Mouse (Mus musculus): Measurements from ENCODE around the gene Phf19. TPM values are rescaled to one million over a fixed set of nuclear protein-coding genes. Genes with fewer than 3 reads are reported as not detected.

Gene Phf19
- polyA plus RNA-seq, 1 experiment from 2014 or later: 1.9 TPM

GRCm38 (mm10) chr2:34906861-34907604, 6.8 kb downstream of the Phf19 start:
- H3K4me2 ChIP-seq: no peak overlapping the region
- H3K4me3 ChIP-seq: no peak overlapping the region
- H3K9me3 ChIP-seq (replicated peaks): no peaks in the 10 kb centered on the region
- H3K4me1 ChIP-seq (replicated peaks): peaks cover 25% of the 10 kb centered on the region
- H3K9ac ChIP-seq: no peak overlapping the region
- H3K27me3 ChIP-seq: peaks cover 5% of the 10 kb centered on the region
- WGBS: 48% methylated on average over 12 of the region's 12 CpGs
- ATAC-seq (replicated peaks; ENCODE audit: insufficient number of reproducible peaks, insufficient read depth, low FRiP score, low read depth): no peak
- H3K36me3 ChIP-seq: 0 out of 2 replicates have a peak, but pooled peaks cover 4% of the 10 kb centered on the region
- no peak overlapping the region for H3K27ac ChIP-seq

GRCm38 (mm10) chr2:34906426-34906825, 7.4 kb downstream of the Phf19 start:
- WGBS: 60% methylated on average over 6 of the region's 6 CpGs
- H3K27ac ChIP-seq: no peak overlapping the region
- no peak for ATAC-seq (replicated peaks; ENCODE audit: insufficient number of reproducible peaks, insufficient read depth, low FRiP score, low read depth)

DNA sequence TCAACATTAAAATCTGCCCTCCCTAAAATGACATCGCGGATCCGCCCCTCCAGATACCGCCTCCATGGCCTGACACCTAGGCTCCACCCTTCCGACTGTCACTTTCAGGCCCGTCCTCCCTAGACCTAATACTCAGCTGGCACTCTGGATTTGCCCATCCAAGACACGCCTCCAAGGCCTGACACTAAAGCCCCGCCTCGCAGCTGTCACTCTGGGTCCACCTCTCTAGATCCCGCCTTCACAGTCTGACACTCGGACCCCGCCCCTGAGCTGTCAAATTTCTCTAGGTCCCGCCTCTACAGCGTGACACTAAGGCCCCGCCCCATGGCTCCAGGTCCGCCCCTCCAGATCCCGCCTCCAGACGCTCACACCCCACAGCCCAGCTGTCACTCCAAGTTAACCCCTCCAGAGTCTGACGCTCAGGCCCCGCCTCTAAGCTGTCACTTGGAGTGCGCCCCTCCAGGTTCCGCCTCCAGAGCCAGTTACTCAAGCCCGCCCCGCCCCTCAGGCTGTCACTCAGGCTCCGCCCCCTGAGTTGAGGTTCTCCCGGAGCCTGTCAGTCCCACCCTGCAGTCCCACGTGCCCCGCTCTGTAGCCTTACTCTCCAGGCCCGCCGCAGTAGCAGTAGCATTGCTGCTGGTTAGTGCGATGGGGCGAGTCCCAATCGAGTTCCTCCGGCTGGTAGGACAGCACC, 8.8 kb downstream of the Phf19 start:
- Histone ChIP-seq H3K9ac (peak overlapping the region; percentile 22), H3K9me3 (replicated peaks) (no peaks in the 10 kb centered on the region), H3K36me3 (0 out of 2 replicates have a peak, but pooled peaks cover 5% of the 10 kb centered on the region), H3K27me3 (no peaks in the 10 kb centered on the region), H3K4me2 (peak overlapping the region; percentile 65), H3K4me3 (peak overlapping the region; percentile 38), H3K4me1 (replicated peaks) (peaks cover 25% of the 10 kb centered on the region), H3K27ac (peak overlapping the region; percentile 44)
- peak; percentile 96 for ATAC-seq (replicated peaks; ENCODE audit: insufficient number of reproducible peaks, insufficient read depth, low FRiP score, low read depth)
- under 1% methylated on average over 34 of the region's 34 CpGs for WGBS

More at GRCm38 (mm10) chr2:34906426-34906825, 7.4 kb downstream of the Phf19 start:
- Histone ChIP-seq H3K9ac (no peak overlapping the region), H3K27me3 (no peaks in the 10 kb centered on the region), H3K9me3 (replicated peaks) (no peaks in the 10 kb centered on the region), H3K36me3 (0 out of 2 replicates have a peak, but pooled peaks cover 5% of the 10 kb centered on the region), H3K4me2 (no peak overlapping the region), H3K4me1 (replicated peaks) (peaks cover 25% of the 10 kb centered on the region), H3K4me3 (no peak overlapping the region)

DNA sequence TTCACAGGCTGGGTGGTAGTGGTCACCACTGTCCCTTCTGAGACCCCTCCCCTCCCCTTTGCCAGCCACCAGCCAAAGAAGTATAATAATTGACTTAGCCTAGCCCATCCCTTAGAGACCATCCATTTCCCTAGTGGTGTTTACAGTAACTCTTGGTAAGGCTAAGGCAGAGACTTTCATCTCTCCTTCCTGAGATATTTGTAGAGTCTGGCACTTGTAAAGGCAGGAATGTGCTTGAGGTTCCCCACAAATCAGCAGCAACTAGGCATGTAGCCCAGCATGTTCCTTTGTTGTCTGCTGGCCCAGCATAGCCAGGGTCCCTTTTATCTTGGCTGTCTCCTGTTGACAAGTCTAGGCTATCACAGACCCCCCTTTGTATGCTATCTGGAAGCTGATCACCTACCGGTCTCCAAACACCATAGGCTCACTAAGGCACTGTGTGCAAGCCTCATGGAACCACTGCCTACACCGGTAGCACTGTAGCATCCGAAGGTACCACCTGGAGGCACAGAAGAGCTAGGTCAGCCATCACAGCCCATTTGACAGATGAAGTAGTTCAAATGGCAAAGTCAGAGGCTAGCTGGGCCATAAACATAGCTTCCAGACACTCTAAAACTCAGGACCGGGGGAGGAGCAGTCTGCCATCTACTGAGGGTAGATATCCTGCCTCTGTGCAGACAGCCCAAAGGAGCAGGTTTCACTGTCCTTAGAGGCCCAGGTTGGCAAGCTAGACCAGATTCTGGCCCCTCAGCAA, 10.0 kb downstream of the Phf19 start:
- Histone ChIP-seq H3K27ac (peak overlapping the region; percentile 44; the same call in 1 of the 2 replicates), H3K4me1 (replicated peaks) (peaks cover 25% of the 10 kb centered on the region), H3K27me3 (no peaks in the 10 kb centered on the region), H3K4me2 (no peak overlapping the region), H3K9me3 (replicated peaks) (no peaks in the 10 kb centered on the region), H3K9ac (no peak overlapping the region), H3K36me3 (0 out of 2 replicates have a peak, but pooled peaks cover 5% of the 10 kb centered on the region), H3K4me3 (no peak overlapping the region)
- no peak for ATAC-seq (replicated peaks; ENCODE audit: insufficient number of reproducible peaks, insufficient read depth, low FRiP score, low read depth)
- 59% methylated on average over 4 of the region's 4 CpGs for WGBS

GRCm38 (mm10) chr2:34903191-34903590, 10.6 kb downstream of the Phf19 start:
- Histone ChIP-seq H3K4me2 (no peak overlapping the region), H3K9ac (no peak overlapping the region)

GRCm38 (mm10) chr2:34902731-34903130, 11.1 kb downstream of the Phf19 start:
- H3K9me3 ChIP-seq (replicated peaks): no peaks in the 10 kb centered on the region
- 0 out of 2 replicates have a peak, but pooled peaks cover 5% of the 10 kb centered on the region for H3K36me3 ChIP-seq
- 75% methylated on average over 6 of the region's 6 CpGs for WGBS
- H3K27me3 ChIP-seq: no peaks in the 10 kb centered on the region
- ATAC-seq (replicated peaks; ENCODE audit: insufficient number of reproducible peaks, insufficient read depth, low FRiP score, low read depth): no peak
- peaks cover 25% of the 10 kb centered on the region for H3K4me1 ChIP-seq (replicated peaks)
- no peak overlapping the region for H3K4me3 ChIP-seq
- no peak overlapping the region for H3K4me2 ChIP-seq
- H3K27ac ChIP-seq: no peak overlapping the region
- H3K9ac ChIP-seq: no peak overlapping the region

More at GRCm38 (mm10) chr2:34903191-34903590, 10.6 kb downstream of the Phf19 start:
- H3K27me3 ChIP-seq: no peaks in the 10 kb centered on the region
- no peak overlapping the region for H3K4me3 ChIP-seq
- no peaks in the 10 kb centered on the region for H3K9me3 ChIP-seq (replicated peaks)
- 0 out of 2 replicates have a peak, but pooled peaks cover 5% of the 10 kb centered on the region for H3K36me3 ChIP-seq
- peaks cover 25% of the 10 kb centered on the region for H3K4me1 ChIP-seq (replicated peaks)
- WGBS: 80% methylated on average over 7 of the region's 7 CpGs
- ATAC-seq (replicated peaks; ENCODE audit: insufficient number of reproducible peaks, insufficient read depth, low FRiP score, low read depth): no peak
- H3K27ac ChIP-seq: no peak overlapping the region

DNA sequence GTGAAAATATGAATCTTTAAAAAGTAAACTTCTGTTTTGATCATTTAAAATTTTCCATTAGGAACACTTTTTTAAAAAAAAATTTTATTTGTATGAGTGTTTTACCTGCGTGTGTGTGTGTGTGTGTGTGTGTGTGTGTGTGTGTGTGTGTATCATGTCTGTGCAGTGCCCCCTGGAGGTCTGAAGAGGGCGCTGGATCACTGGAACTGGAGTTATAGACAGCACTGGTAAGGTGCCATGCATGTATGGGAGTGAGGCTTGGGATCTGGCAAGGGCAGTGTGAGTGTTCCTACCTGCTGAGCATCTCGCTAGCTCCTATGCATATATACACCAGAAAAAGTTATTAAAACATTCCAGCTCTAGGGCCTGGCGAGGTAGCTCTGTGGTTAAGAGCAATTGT, 12.1 kb downstream of the Phf19 start:
- Histone ChIP-seq H3K4me2 (no peak overlapping the region), H3K4me1 (replicated peaks) (peaks cover 25% of the 10 kb centered on the region), H3K27me3 (no peaks in the 10 kb centered on the region), H3K9me3 (replicated peaks) (no peaks in the 10 kb centered on the region), H3K9ac (no peak overlapping the region), H3K4me3 (no peak overlapping the region), H3K36me3 (0 out of 2 replicates have a peak, but pooled peaks cover 5% of the 10 kb centered on the region), H3K27ac (no peak overlapping the region)
- ATAC-seq (replicated peaks; ENCODE audit: insufficient number of reproducible peaks, insufficient read depth, low FRiP score, low read depth): no peak
- 73% methylated on average over 4 of the region's 4 CpGs for WGBS

- H3K4me3 ChIP-seq: no peak overlapping the region
- ATAC-seq (replicated peaks; ENCODE audit: insufficient number of reproducible peaks, insufficient read depth, low FRiP score, low read depth): no peak
- 0 out of 2 replicates have a peak, but pooled peaks cover 5% of the 10 kb centered on the region for H3K36me3 ChIP-seq
- no peak overlapping the region for H3K9ac ChIP-seq
- no peaks in the 10 kb centered on the region for H3K27me3 ChIP-seq
- no peak overlapping the region for H3K27ac ChIP-seq
- 90% methylated on average over 1 of the region's 1 CpGs for WGBS
- peaks cover 23% of the 10 kb centered on the region for H3K4me1 ChIP-seq (replicated peaks)
- no peak overlapping the region for H3K4me2 ChIP-seq
- no peaks in the 10 kb centered on the region for H3K9me3 ChIP-seq (replicated peaks)
These were observed 13.4 kb downstream of the Phf19 start for GRCm38 (mm10) chr2:34900412-34900811.

DNA sequence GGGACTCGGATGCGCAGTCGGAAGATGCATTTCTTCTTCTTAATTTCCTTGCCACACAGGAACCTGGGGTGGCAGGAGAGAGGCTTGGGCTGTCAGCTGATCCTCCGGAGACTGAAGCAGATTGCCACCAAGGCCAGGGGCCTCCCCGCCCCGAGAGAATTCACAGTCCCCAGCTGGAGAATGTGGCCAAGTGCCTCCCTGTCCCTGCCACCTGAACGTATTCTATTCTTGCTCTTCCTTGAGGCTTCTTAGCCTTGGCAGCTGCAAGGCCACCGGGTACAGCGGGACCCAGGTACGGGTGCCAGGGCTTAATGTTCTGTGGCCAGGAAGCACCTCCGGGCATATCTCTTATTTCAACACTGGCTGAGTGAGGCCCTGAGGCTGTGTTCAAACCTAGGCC, 14.1 kb downstream of the Phf19 start:
- Histone ChIP-seq H3K4me2 (no peak overlapping the region), H3K36me3 (0 out of 2 replicates have a peak, but pooled peaks cover 5% of the 10 kb centered on the region), H3K4me3 (no peak overlapping the region), H3K4me1 (replicated peaks) (peaks cover 20% of the 10 kb centered on the region), H3K27me3 (no peaks in the 10 kb centered on the region), H3K9me3 (replicated peaks) (no peaks in the 10 kb centered on the region), H3K27ac (no peak overlapping the region), H3K9ac (no peak overlapping the region)
- 78% methylated on average over 11 of the region's 11 CpGs for WGBS
- ATAC-seq (replicated peaks; ENCODE audit: insufficient number of reproducible peaks, insufficient read depth, low FRiP score, low read depth): no peak

DNA sequence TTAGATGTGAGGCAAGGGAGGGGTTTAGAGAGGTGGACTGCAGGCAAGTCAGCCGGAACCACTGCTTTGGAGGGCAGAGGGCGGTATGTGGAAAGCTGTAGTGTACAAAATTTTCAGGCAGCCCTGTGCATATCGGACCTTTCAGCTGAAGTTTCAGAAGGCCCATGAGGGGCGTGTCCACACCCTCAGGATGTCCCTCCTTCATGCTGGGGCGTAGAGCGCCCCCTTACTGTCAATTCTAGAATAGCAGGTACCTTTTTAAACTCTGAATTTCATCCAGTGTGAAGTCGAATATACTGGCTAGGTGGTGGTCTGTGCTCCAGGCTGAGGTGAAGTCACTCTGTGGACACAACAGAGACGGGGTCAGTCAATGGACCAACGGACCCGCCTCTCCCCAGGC, 16.0 kb downstream of the Phf19 start:
- no peak for ATAC-seq (replicated peaks; ENCODE audit: insufficient number of reproducible peaks, insufficient read depth, low FRiP score, low read depth)
- H3K4me1 ChIP-seq (replicated peaks): peaks cover 3% of the 10 kb centered on the region; the same call in 1 of the 2 replicates
- no peak overlapping the region for H3K4me2 ChIP-seq
- H3K27ac ChIP-seq: no peak overlapping the region
- 0 out of 2 replicates have a peak, but pooled peaks cover 5% of the 10 kb centered on the region for H3K36me3 ChIP-seq
- whole genome bisulfite sequencing: 24% methylated on average over 10 of the region's 10 CpGs
- no peaks in the 10 kb centered on the region for H3K9me3 ChIP-seq (replicated peaks)
- H3K9ac ChIP-seq: no peak overlapping the region
- H3K27me3 ChIP-seq: no peaks in the 10 kb centered on the region
- no peak overlapping the region for H3K4me3 ChIP-seq
